In the genomic region with DNA sequence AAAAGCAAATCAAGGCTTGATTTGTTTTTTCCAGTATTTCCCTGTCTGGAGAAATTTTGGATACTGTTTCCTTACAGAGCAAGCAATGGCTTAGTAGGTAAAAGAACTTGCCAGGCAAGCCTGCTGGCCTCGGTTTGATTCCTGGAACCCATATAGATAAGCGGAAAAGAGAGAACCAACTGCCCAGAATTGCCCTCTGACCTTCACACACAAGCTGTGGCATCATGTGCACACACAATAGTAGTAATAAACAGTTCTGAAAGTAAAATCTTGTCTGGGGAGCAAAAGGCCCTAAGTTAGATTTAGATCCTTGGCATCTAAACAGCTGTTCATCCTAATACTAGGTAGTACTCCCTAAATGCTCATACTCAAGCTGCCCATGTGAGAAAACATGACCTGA, we compare ENCODE assay signal across 27 mouse cellular contexts. TPM values are rescaled to one million over a fixed set of nuclear protein-coding genes. Genes with fewer than 3 reads are reported as not detected.
DNase-seq lines count a peak whose midpoint lies in the region; ATAC-seq and TF ChIP-seq lines count a peak whose summit lies in the region.
"Had no signal": no experiment of that assay in that cellular context is flagged by ENCODE, and none has a peak within 500 bp of the region (broad histone marks: within the 10 kb centered on the region; RNA-seq: fewer than 3 reads in every experiment).

No protein-coding gene starts in this region.

- 44% methylated on average over 2 of the region's 2 CpGs for WGBS in kidney, adult 2 months
- WGBS in intestine, embryonic 15.5 days: 52% methylated on average over 2 of the region's 2 CpGs
- 29% methylated on average over 2 of the region's 2 CpGs for WGBS in small intestine, adult 2 months
- WGBS in forebrain, embryonic 11.5 days: 90% methylated on average over 2 of the region's 2 CpGs

- TF ChIP-seq POLR2A in kidney, adult 2 months (IDR thresholded peaks at IDR 0.05; ENCODE audit: low read depth, low read length): no peak
- TF ChIP-seq POLR2A in small intestine, adult 2 months (IDR thresholded peaks at IDR 0.05; ENCODE audit: low read depth, low read length): no peak

- no peak for DNase-seq in kidney, adult 2 months
- DNase-seq in kidney, adult 9 months: no peak
- peak; percentile 2 for DNase-seq in lung, postnatal 36 days
- DNase-seq in lung, postnatal 14 days: no peak
- no peak for DNase-seq in forebrain, embryonic 11.5 days (ENCODE audit: low spot score)
- DNase-seq: adrenal gland, postnatal 10 days; B cell, adult 2 months; cerebellum, adult 18-20 months; cerebellum, adult 9-10 months; cerebellum, postnatal 14 days; gastrocnemius, postnatal 10 days; gastrocnemius, postnatal 36 days; heart, adult 2 months; heart, postnatal 14 days; heart, postnatal 4 days had no signal

- H3K9me3 ChIP-seq in intestine, embryonic 15.5 days: no peaks in the 10 kb centered on the region
- no peaks in the 10 kb centered on the region for H3K9me3 ChIP-seq in forebrain, embryonic 11.5 days (ENCODE audit: control insufficient read depth, low read length)
- H3K9me3 ChIP-seq: forebrain, embryonic 10.5 days; G1E; heart, embryonic 10.5 days; heart, embryonic 13.5 days; hindbrain, embryonic 12.5 days had no signal

- no peak overlapping the region for H3K4me3 ChIP-seq in kidney, adult 2 months (ENCODE audit: insufficient read depth, low read depth, low read length)
- H3K4me3 ChIP-seq in intestine, embryonic 15.5 days (replicated peaks): no peak overlapping the region
- no peak overlapping the region for H3K4me3 ChIP-seq in small intestine, adult 2 months (ENCODE audit: low read depth, low read length)
- no peak overlapping the region for H3K4me3 ChIP-seq in forebrain, embryonic 11.5 days (ENCODE audit: low read depth, low read length)
- H3K4me3 ChIP-seq: forebrain, embryonic 10.5 days; heart, adult 2 months; heart, embryonic 10.5 days; heart, embryonic 13.5 days; hindbrain, embryonic 12.5 days had no signal

- H3K4me2 ChIP-seq in intestine, embryonic 15.5 days (replicated peaks): no peak overlapping the region
- H3K4me2 ChIP-seq in forebrain, embryonic 11.5 days (ENCODE audit: low read depth, low read length, severe bottlenecking): no peak overlapping the region
- H3K4me2 ChIP-seq: heart, embryonic 13.5 days; hindbrain, embryonic 12.5 days had no signal

- H3K27ac ChIP-seq in kidney, adult 2 months (ENCODE audit: insufficient read depth, low read depth, low read length): peak overlapping the region; percentile 45; the same call in 1 of the 2 replicates
- H3K27ac ChIP-seq in intestine, embryonic 15.5 days: no peak overlapping the region
- H3K27ac ChIP-seq in small intestine, adult 2 months (ENCODE audit: insufficient read depth, low read depth, low read length): peak overlapping the region; percentile 51; the same call in 1 of the 2 replicates
- H3K27ac ChIP-seq in forebrain, embryonic 11.5 days (ENCODE audit: low read depth, low read length): no peak overlapping the region
- H3K27ac ChIP-seq: forebrain, embryonic 10.5 days; heart, adult 2 months; heart, embryonic 10.5 days; heart, embryonic 13.5 days; hindbrain, embryonic 12.5 days had no signal

- H3K36me3 ChIP-seq in kidney, adult 2 months (ENCODE audit: control insufficient read depth, insufficient read depth, low read length): no peaks in the 10 kb centered on the region
- H3K36me3 ChIP-seq in intestine, embryonic 15.5 days: no peaks in the 10 kb centered on the region
- H3K36me3 ChIP-seq in small intestine, adult 2 months (ENCODE audit: control insufficient read depth, insufficient read depth, low read length): no peaks in the 10 kb centered on the region
- no peaks in the 10 kb centered on the region for H3K36me3 ChIP-seq in forebrain, embryonic 11.5 days (ENCODE audit: control insufficient read depth, insufficient read depth, low read length)
- H3K36me3 ChIP-seq: heart, embryonic 10.5 days; heart, embryonic 13.5 days; hindbrain, embryonic 12.5 days had no signal

- TF ChIP-seq CTCF in kidney, adult 2 months (conservative IDR thresholded peaks at IDR 0.05; ENCODE audit: insufficient read depth, insufficient read length, low read depth, low read length): no peak
- no peak for TF ChIP-seq CTCF in small intestine, adult 2 months (IDR thresholded peaks at IDR 0.05; ENCODE audit: extremely low read depth, insufficient read length, insufficient replicate concordance, low read depth, low read length)

- no peaks in the 10 kb centered on the region for H3K27me3 ChIP-seq in kidney, adult 2 months (replicated peaks; ENCODE audit: control insufficient read depth, insufficient read depth, low read length)
- H3K27me3 ChIP-seq in intestine, embryonic 15.5 days (replicated peaks): no peaks in the 10 kb centered on the region
- no peaks in the 10 kb centered on the region for H3K27me3 ChIP-seq in small intestine, adult 2 months (ENCODE audit: control insufficient read depth, insufficient read depth, low read length)
- no peaks in the 10 kb centered on the region for H3K27me3 ChIP-seq in forebrain, embryonic 11.5 days (ENCODE audit: control insufficient read depth, insufficient read depth, low read length)
- H3K27me3 ChIP-seq: CH12.LX; heart, embryonic 13.5 days; hindbrain, embryonic 12.5 days; Patski had no signal

- ATAC-seq in intestine, embryonic 15.5 days: peak; percentile 48; the same call in 1 of the 2 replicates
- ATAC-seq in megakaryocyte progenitor cell, adult 5-6 weeks (replicated peaks; ENCODE audit: poor library complexity): no peak
- ATAC-seq in forebrain, embryonic 11.5 days (replicated peaks; ENCODE audit: low FRiP score): no peak
- ATAC-seq: forebrain, embryonic 14.5 days; hindbrain, embryonic 16.5 days; Patski had no signal

- H3K9ac ChIP-seq in intestine, embryonic 15.5 days: no peak overlapping the region
- no peak overlapping the region for H3K9ac ChIP-seq in forebrain, embryonic 11.5 days (ENCODE audit: low read length)
- H3K9ac ChIP-seq: hindbrain, embryonic 12.5 days had no signal

- H3K4me1 ChIP-seq in kidney, adult 2 months (ENCODE audit: control insufficient read depth, insufficient read depth, low read length): peaks cover 30% of the 10 kb centered on the region
- H3K4me1 ChIP-seq in intestine, embryonic 15.5 days (replicated peaks): peaks cover 12% of the 10 kb centered on the region; the same call in 1 of the 2 replicates
- H3K4me1 ChIP-seq in small intestine, adult 2 months (ENCODE audit: control insufficient read depth, insufficient read depth, insufficient read length, low read length): peaks cover 10% of the 10 kb centered on the region; the same call in 1 of the 2 replicates
- H3K4me1 ChIP-seq in forebrain, embryonic 11.5 days (replicated peaks; ENCODE audit: control insufficient read depth, insufficient read depth, low read length): peaks cover 4% of the 10 kb centered on the region; the same call in 1 of the 2 replicates

RNA-seq across cellular contexts. Expression of gene Gspt1, which starts 6.3 kb away (rescaled TPM):
- 17.4 and 19.1 TPM in 2 replicates for polyA plus RNA-seq in kidney, adult 2 months (2012; rRNA removed)
- polyA plus RNA-seq in intestine, embryonic 15.5 days (2015; fragmentation: Nextera tagmentation; extraction: Ambion mirVana): 69.4 and 78.8 TPM in 2 replicates
- 25.4 and 36.0 TPM in 2 replicates for polyA plus RNA-seq in small intestine, adult 2 months (2012; rRNA removed)
- total RNA-seq in megakaryocyte progenitor cell, adult 5-6 weeks (2015): 652 and 687 TPM in 2 replicates
- total RNA-seq in megakaryocyte progenitor cell, adult 5-6 weeks (2017): 154 and 166 TPM in 2 replicates
- 107 and 111 TPM in 2 replicates for polyA plus RNA-seq in forebrain, embryonic 11.5 days (2014; fragmentation: Nextera tagmentation; extraction: Ambion mirVana)

RNA-seq across cellular contexts. Expression of gene Rsl1d1, which starts 44.7 kb away (rescaled TPM):
- polyA plus RNA-seq in kidney, adult 2 months (2012; rRNA removed): 6.1 and 9.5 TPM in 2 replicates
- 183 and 209 TPM in 2 replicates for polyA plus RNA-seq in intestine, embryonic 15.5 days (2015; fragmentation: Nextera tagmentation; extraction: Ambion mirVana)
- 0.39 and 0.98 TPM in 2 replicates for polyA plus RNA-seq in small intestine, adult 2 months (2012; rRNA removed)
- 297 and 301 TPM in 2 replicates for total RNA-seq in megakaryocyte progenitor cell, adult 5-6 weeks (2015)
- 270 and 301 TPM in 2 replicates for total RNA-seq in megakaryocyte progenitor cell, adult 5-6 weeks (2017)
- polyA plus RNA-seq in forebrain, embryonic 11.5 days (2014; fragmentation: Nextera tagmentation; extraction: Ambion mirVana): 254 and 263 TPM in 2 replicates

Comparison
In these comparisons a context has a peak if more than half of its experiments do, and no peak if none do; other contexts are left out.
1. H3K27ac ChIP-seq: peak in kidney, adult 2 months (single experiment) and small intestine, adult 2 months (single experiment); none in intestine, embryonic 15.5 days (single experiment) and forebrain, embryonic 11.5 days (single experiment).
2. RNA of gene Rsl1d1, which starts 44.7 kb away (polyA plus RNA-seq): 254 to 263 TPM in forebrain, embryonic 11.5 days and 183 to 209 TPM in intestine, embryonic 15.5 days; 6.1 to 9.5 TPM in kidney, adult 2 months and 0.39 to 0.98 TPM in small intestine, adult 2 months; every median in the first group is over 10 times any median in the second.